Mouse (Mus musculus) lung, embryonic 14.5 days (tissue): ENCODE measurements around the gene L3mbtl3. TPM values are rescaled to one million over a fixed set of nuclear protein-coding genes. Genes with fewer than 3 reads are reported as not detected.

Experiments
- ATAC-seq: fragments of 200-750 bp; cut with Nextera tagmentation; 2 replicates; pipeline ENCODE4 v1.8.0; 2017; ENCODE audit warnings: mild to moderate bottlenecking, moderate TSS enrichment, moderate library complexity; ENCODE audit not compliant: insufficient read depth
- DNase-seq: peaks from one replicate; pipeline ENCODE4 v3.0.0-alpha.2; 2015
- H3K27ac ChIP-seq: fragments of 300-500 bp; sonication (generic); 2 replicates; pipeline ENCODE4 v1.5.1; 2014; ENCODE audit warnings: low read depth, mild to moderate bottlenecking, moderate library complexity
- H3K27me3 ChIP-seq: fragments of 300-500 bp; sonication (generic); 2 replicates; pipeline ENCODE4 v1.6.1; 2014; ENCODE audit warnings: low read length, control low read depth; ENCODE audit not compliant: insufficient read depth
- H3K36me3 ChIP-seq: fragments of 300-500 bp; sonication (generic); 2 replicates; pipeline ENCODE4 v1.6.1; 2014; ENCODE audit warnings: control low read depth; ENCODE audit not compliant: insufficient read depth
- H3K4me1 ChIP-seq: fragments of 300-500 bp; sonication (generic); 2 replicates; pipeline ENCODE4 v1.6.1; 2014; ENCODE audit warnings: antibody characterized with exemption, control low read depth; ENCODE audit not compliant: insufficient read depth
- H3K4me2 ChIP-seq: fragments of 300-500 bp; sonication (generic); 2 replicates; pipeline ENCODE4 v1.6.1; 2014; ENCODE audit warnings: mild to moderate bottlenecking
- H3K4me3 ChIP-seq: fragments of 300-500 bp; sonication (generic); 2 replicates; pipeline ENCODE4 v1.5.1; 2014; ENCODE audit warnings: low read depth, low read length
- H3K9ac ChIP-seq: fragments of 300-500 bp; sonication (generic); 2 replicates; pipeline ENCODE4 v1.6.1; 2014
- H3K9me3 ChIP-seq: fragments of 300-500 bp; sonication (generic); 2 replicates; pipeline ENCODE4 v1.6.1; 2016; ENCODE audit warnings: low read depth, low read length, control low read depth
- CTCF ChIP-seq: IDR thresholded peaks from 2 replicates; pipeline ENCODE4 v1.5.1; 2016; ENCODE audit warnings: antibody characterized with exemption, low read depth
- WGBS: fragments of 180-500 bp; shearing (Covaris S2); extraction: QIAGEN DNeasy Blood & Tissue Kit; methylation state at CpG from one replicate; pipeline ENCODE4 v1.1.7; 2014; 5-methylcytosine and 5-hydroxymethylcytosine counted together
- polyA plus RNA-seq: library from polyadenylated mRNA; unstranded; fragments of >200 nt; fragmentation: Nextera tagmentation; extraction: Ambion mirVana; gene quantifications from 2 replicates; pipeline ENCODE4 v1.2.1, GENCODE M21; 2014

The L3mbtl3 gene
- polyA plus RNA-seq, 1 experiment from 2014 or later = 19.7 TPM

DNA sequence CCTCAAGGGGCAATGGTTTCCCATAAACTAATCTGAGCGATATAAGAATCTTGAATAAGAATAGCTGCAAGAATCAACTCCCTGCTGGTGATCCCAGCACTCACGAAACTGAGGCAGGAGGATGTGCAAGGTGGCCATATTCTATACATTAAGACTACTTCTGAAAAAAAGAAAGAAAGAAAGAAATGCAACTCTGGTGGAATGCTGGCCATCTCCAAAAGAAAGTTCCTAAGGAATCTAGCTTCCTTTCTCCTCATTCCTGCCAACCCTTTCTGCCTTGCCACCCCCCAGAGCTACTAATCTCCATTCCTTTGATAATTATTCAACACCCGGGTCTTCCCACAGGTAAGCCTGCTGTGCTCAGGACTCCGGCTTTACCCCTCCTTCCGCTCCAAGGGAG lies 41.8 kb downstream of the L3mbtl3 start:
- H3K4me1 ChIP-seq = no peaks in the 10 kb centered on the region
- H3K4me3 ChIP-seq = no peak overlapping the region
- peaks cover 53% of the 10 kb centered on the region for H3K36me3 ChIP-seq
- no peak for ATAC-seq
- no peak overlapping the region for H3K27ac ChIP-seq
- H3K27me3 ChIP-seq = no peaks in the 10 kb centered on the region
- TF ChIP-seq CTCF = no peak
- no peak overlapping the region for H3K4me2 ChIP-seq
- DNase-seq = no peak
- H3K9me3 ChIP-seq = no peaks in the 10 kb centered on the region
- WGBS = 60% methylated on average over 5 of the region's 5 CpGs
- no peak overlapping the region for H3K9ac ChIP-seq

DNA sequence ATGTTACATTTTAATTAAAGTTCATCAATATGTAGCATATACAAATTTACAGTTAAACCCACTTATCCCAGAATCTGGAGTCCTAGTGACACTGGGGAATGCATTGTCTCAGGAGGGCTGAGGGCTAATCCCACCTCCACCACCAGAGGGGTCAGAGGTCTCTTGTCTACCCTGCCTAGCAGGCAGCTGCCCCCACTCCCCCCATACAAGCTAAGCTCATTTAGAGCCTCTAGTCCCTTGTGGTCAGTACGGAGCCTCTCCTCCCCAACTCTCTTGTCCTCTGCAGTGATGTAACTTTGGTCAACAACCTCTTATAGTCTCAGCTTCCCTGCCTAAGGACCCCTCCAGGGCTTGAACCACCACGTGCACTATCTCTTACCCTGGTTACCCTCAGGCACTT lies 43.0 kb downstream of the L3mbtl3 start:
- Histone ChIP-seq H3K9ac (no peak overlapping the region), H3K9me3 (no peaks in the 10 kb centered on the region), H3K36me3 (peaks cover 44% of the 10 kb centered on the region), H3K27ac (no peak overlapping the region), H3K4me1 (no peaks in the 10 kb centered on the region), H3K4me3 (no peak overlapping the region), H3K27me3 (no peaks in the 10 kb centered on the region), H3K4me2 (no peak overlapping the region)
- ATAC-seq = no peak
- no peak for TF ChIP-seq CTCF
- 53% methylated on average over 2 of the region's 2 CpGs for WGBS
- no peak for DNase-seq

DNA sequence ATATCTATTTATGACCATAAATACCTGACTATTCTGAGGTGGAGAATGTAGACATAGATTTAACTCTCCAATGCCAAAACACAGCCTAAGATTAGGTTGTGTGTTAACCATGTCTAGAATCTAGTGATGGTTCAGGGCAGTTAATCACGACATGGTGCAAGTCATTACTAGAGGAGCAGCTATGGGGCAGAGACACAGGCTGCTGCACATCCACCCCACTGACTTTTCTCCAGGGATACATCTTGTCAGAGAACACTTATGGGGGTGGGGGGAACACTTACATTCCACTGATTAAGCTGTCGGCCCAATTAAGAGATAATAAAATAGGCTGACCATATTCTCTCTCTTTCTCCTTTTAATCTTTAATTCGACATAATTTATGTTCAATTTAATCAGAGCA lies 46.9 kb downstream of the L3mbtl3 start:
- Histone ChIP-seq H3K36me3 (peaks cover 44% of the 10 kb centered on the region), H3K27ac (no peak overlapping the region)
- WGBS = 72% methylated on average over 3 of the region's 3 CpGs

DNA sequence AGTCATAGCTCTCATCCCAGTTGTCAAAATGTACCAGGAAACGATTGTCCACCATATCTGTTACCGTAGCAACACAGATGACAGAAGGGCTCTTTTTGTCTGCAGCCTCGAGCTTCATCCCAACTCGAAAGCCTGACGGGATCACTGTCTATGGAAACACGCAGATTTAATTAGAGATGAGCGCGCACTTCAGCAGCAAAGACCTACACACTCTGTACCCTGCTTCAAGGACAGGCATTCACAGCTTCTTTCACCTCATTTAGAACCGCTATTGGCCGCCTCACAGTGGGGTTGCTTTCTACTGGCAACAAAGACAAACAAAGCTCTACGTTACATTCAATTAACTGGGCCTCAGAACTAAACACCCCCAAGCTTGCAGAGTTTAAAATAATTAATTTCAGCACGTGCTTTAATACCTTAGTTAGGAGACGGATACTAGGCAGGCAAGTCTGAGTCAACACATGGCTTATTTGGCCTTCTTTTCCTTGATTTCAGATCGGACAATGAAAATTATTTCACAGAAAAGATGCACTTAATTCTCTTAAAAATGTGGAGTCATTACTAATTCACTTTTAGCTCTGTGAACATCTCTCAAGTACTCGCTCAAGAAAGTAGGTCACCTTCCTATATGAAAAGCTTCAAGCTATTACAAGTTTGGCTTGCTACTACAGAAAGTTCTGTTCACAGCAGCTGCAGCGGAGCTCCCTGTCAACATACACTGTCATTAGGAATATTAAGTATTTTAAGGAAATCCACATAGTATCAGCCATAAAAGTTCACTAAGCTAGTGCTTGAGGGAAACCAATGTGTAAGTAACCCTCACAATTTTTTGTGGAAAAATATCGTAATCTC lies 47.9 kb downstream of the L3mbtl3 start:
- Histone ChIP-seq H3K4me3 (no peak overlapping the region), H3K27me3 (no peaks in the 10 kb centered on the region), H3K27ac (no peak overlapping the region), H3K4me1 (no peaks in the 10 kb centered on the region), H3K36me3 (peaks cover 49% of the 10 kb centered on the region), H3K4me2 (no peak overlapping the region), H3K9ac (no peak overlapping the region), H3K9me3 (no peaks in the 10 kb centered on the region)
- TF ChIP-seq CTCF = no peak
- DNase-seq (no peak), ATAC-seq (no peak)
- WGBS = 76% methylated on average over 17 of the region's 17 CpGs

More for the DNA sequence above, 46.9 kb downstream of the L3mbtl3 start:
- no peak overlapping the region for H3K9ac ChIP-seq
- no peak overlapping the region for H3K4me2 ChIP-seq
- no peak for DNase-seq
- H3K4me1 ChIP-seq = no peaks in the 10 kb centered on the region
- no peak overlapping the region for H3K4me3 ChIP-seq
- no peaks in the 10 kb centered on the region for H3K9me3 ChIP-seq
- no peak for ATAC-seq
- H3K27me3 ChIP-seq = no peaks in the 10 kb centered on the region
- TF ChIP-seq CTCF = no peak

DNA sequence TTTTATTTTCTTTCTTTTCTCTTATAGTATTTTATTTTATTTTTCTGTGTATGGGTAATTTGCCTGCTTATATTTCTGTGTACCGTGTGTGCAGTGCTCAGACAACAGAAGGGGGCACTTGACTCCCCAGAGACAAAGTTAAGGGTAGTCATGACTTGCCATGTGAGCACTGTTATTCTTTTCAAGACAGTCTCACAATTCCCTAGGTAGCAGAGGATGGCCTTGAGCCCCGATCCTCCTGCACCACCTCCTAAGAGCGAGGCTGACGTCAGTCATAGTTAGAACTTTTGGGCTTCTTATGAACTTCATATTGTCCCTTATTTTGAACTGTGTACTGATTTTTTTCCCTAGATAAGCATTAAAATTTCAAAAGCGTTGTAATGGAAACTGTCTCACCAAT lies 48.5 kb downstream of the L3mbtl3 start:
- 92% methylated on average over 5 of the region's 5 CpGs for WGBS
- H3K36me3 ChIP-seq = peaks cover 51% of the 10 kb centered on the region

DNA sequence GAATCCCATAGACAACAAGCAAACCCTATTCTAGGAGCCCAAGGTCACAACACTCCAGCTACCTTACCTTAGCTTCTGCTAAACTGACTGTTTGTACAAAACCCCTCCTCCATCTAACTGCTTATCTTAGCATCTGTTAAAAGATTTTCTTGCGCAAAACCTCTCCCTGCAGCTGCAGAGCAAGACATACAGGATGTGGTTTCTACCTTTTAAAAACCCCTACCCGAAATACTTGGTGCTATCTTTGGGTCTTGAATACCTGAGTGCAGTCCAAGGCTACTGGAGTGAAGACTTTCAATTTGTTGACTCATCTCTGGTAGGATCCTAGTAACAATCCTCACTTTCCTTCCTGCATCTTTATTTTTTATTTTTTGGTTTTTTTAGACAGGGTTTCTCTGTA lies 50.5 kb downstream of the L3mbtl3 start:
- 81% methylated on average over 2 of the region's 2 CpGs for WGBS
- no peaks in the 10 kb centered on the region for H3K4me1 ChIP-seq
- no peak for TF ChIP-seq CTCF
- DNase-seq = no peak
- H3K9me3 ChIP-seq = no peaks in the 10 kb centered on the region
- H3K4me2 ChIP-seq = no peak overlapping the region
- no peak overlapping the region for H3K9ac ChIP-seq
- H3K4me3 ChIP-seq = no peak overlapping the region
- ATAC-seq = no peak
- peaks cover 53% of the 10 kb centered on the region for H3K36me3 ChIP-seq
- H3K27me3 ChIP-seq = no peaks in the 10 kb centered on the region
- no peak overlapping the region for H3K27ac ChIP-seq

More for the DNA sequence above, 48.5 kb downstream of the L3mbtl3 start:
- ATAC-seq = no peak
- H3K4me2 ChIP-seq = no peak overlapping the region
- H3K27ac ChIP-seq = no peak overlapping the region
- no peaks in the 10 kb centered on the region for H3K4me1 ChIP-seq
- no peak overlapping the region for H3K9ac ChIP-seq
- TF ChIP-seq CTCF = no peak
- H3K4me3 ChIP-seq = no peak overlapping the region
- DNase-seq = no peak
- H3K9me3 ChIP-seq = no peaks in the 10 kb centered on the region
- no peaks in the 10 kb centered on the region for H3K27me3 ChIP-seq

DNA sequence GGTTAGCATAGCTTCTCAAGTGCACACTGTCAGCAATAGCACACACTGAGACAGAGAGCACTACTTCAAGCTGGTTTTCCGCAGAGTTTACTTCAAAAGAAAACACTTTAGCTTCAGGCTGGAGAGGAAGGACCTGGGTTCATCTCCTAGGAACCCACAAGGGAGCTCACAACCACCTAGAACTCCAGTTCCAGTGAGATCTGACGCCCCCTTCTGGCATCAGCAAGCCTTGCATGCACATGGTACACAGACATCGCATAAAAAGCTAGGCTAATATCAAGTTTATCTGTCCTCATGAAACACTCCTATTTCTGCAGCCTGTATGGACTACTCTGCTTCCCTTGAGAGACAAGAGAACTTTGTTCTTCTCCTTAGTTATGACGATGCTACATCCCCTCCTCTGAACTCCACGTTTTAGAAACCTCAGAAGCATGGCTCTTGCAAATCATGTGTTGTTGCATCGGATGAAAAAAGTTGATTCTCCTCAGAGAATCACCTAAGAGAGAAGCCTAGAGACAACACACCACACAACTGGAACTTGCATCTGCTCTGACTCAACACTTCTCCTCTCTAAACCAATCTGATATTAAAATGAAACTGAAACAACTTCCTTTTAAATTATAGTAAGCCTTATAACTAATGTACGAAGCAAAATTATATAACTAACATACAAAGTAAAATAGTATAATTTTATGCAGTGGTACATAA lies 53.3 kb downstream of the L3mbtl3 start:
- H3K9me3 ChIP-seq = no peaks in the 10 kb centered on the region
- peaks cover 49% of the 10 kb centered on the region for H3K36me3 ChIP-seq
- no peak overlapping the region for H3K4me2 ChIP-seq
- peak; percentile 16 for DNase-seq
- H3K4me1 ChIP-seq = no peaks in the 10 kb centered on the region
- TF ChIP-seq CTCF = no peak
- 79% methylated on average over 7 of the region's 7 CpGs for WGBS
- no peak for ATAC-seq
- H3K27me3 ChIP-seq = no peaks in the 10 kb centered on the region
- no peak overlapping the region for H3K9ac ChIP-seq
- no peak overlapping the region for H3K27ac ChIP-seq
- H3K4me3 ChIP-seq = no peak overlapping the region
